Mouse (Mus musculus) liver, postnatal 0 days (tissue): ENCODE measurements around the gene Prss12.

Experiments used
- CTCF ChIP-seq: sonication (generic); IDR thresholded peaks from 2 replicates; pipeline ENCODE4 v1.5.1; 2016; ENCODE audit warnings: antibody characterized with exemption, low read depth
- EP300 ChIP-seq: IDR thresholded peaks from 2 replicates; pipeline ENCODE4 v1.6.1; 2016; ENCODE audit warnings: antibody characterized with exemption, low read depth, mild to moderate bottlenecking

DNA sequence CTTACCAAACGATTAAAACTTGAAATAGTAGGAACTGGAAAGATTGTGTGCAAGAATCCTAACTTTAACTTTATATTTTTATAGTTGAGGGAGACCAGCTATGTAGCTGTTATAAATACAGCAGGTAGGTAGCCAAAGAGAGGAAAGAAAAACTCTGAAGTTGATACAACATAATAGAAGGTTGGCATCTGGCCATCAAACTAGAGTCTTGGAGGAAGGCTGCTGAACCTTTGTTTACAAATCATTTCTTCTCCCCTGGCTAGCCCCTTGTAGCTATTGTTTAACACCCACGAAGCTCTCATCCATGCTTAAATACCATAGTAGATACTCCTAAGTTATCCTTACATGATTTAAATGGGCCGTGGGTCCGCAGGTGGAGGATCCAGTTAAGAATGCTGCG is 52.1 kb downstream of the Prss12 start:
- TF ChIP-seq CTCF (no peak), EP300 (no peak)
